Mouse (Mus musculus) lung, embryonic 16.5 days (tissue): ENCODE measurements around the gene Hdac4. TPM values are rescaled to one million over a fixed set of nuclear protein-coding genes. Genes with fewer than 3 reads are reported as not detected.

Experiments
- ATAC-seq: fragments of 200-750 bp; cut with Nextera tagmentation; 2 replicates; pipeline ENCODE4 v1.8.0; 2017; ENCODE audit warnings: low read depth, mild to moderate bottlenecking, moderate library complexity
- H3K27ac ChIP-seq: fragments of 300-500 bp; sonication (generic); 2 replicates; pipeline ENCODE4 v1.5.1; 2014; ENCODE audit warnings: mild to moderate bottlenecking, control low read depth, low read length
- H3K27me3 ChIP-seq: fragments of 300-500 bp; sonication (generic); 2 replicates; pipeline ENCODE4 v1.6.1; 2014; ENCODE audit warnings: low read depth, low read length, mixed read lengths; ENCODE audit not compliant: control insufficient read depth, insufficient read depth
- H3K36me3 ChIP-seq: fragments of 300-500 bp; sonication (generic); 2 replicates; pipeline ENCODE4 v1.6.1; 2014; ENCODE audit warnings: low read length; ENCODE audit not compliant: control insufficient read depth, insufficient read depth
- H3K4me1 ChIP-seq: fragments of 300-500 bp; sonication (generic); replicated peaks from 2 replicates; pipeline ENCODE4 v1.6.1; 2014; ENCODE audit warnings: low read length, mixed read lengths; ENCODE audit not compliant: control insufficient read depth, insufficient read depth
- H3K4me2 ChIP-seq: fragments of 300-500 bp; sonication (generic); 2 replicates; pipeline ENCODE4 v1.6.1; 2014; ENCODE audit warnings: low read depth, low read length, control low read depth
- H3K4me3 ChIP-seq: fragments of 300-500 bp; sonication (generic); 2 replicates; pipeline ENCODE4 v1.5.1; 2014; ENCODE audit warnings: mild to moderate bottlenecking, low read length, control low read depth
- H3K9ac ChIP-seq: fragments of 300-500 bp; sonication (generic); 2 replicates; pipeline ENCODE4 v1.6.1; 2014; ENCODE audit warnings: low read length, control low read depth
- H3K9me3 ChIP-seq: fragments of 300-500 bp; sonication (generic); 2 replicates; pipeline ENCODE4 v1.6.1; 2016; ENCODE audit warnings: low read length; ENCODE audit not compliant: control insufficient read depth
- WGBS: fragments of 180-500 bp; shearing (Covaris S2); extraction: QIAGEN DNeasy Blood & Tissue Kit; methylation state at CpG from one replicate; pipeline ENCODE4 v1.1.7; 2014; 5-methylcytosine and 5-hydroxymethylcytosine counted together
- polyA plus RNA-seq: library from polyadenylated mRNA; unstranded; fragments of >200 nt; fragmentation: Nextera tagmentation; extraction: Ambion mirVana; gene quantifications from 2 replicates; pipeline ENCODE4 v1.2.1, GENCODE M21; 2015

The Hdac4 gene
- polyA plus RNA-seq, 1 experiment from 2014 or later, result 15.6 TPM

DNA sequence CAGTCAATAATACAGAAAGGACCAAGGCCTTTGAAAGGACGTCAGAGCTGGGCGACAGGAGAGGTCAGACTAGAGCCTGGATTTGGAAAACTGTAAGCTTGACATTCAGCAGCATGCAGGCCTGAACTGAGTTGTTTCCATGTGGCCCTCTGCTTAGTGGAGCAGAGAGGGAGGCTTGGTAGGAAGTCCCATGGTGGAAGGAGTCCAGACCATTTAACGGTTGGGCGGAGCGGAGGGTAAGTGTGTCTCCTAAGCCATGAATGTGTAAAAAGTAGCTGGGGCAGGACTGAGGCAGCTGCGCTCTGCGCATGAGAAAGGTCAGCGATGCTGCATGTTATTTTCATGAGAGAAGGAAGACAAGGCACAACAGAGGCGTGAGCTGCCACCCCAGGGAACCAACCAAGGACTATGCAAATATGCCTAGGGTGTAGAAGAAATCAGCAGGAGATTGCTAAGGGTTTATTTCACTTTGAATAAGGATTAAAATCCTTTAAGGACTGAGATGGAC lies 201.8 kb downstream of the Hdac4 start:
- Histone ChIP-seq H3K27ac (no peak overlapping the region), H3K27me3 (no peaks in the 10 kb centered on the region), H3K4me3 (no peak overlapping the region), H3K4me1 (no peaks in the 10 kb centered on the region), H3K9ac (no peak overlapping the region), H3K4me2 (no peak overlapping the region), H3K36me3 (peaks cover 8% of the 10 kb centered on the region), H3K9me3 (no peaks in the 10 kb centered on the region)
- ATAC-seq, result no peak
- 81% methylated on average over 9 of the region's 9 CpGs for WGBS

DNA sequence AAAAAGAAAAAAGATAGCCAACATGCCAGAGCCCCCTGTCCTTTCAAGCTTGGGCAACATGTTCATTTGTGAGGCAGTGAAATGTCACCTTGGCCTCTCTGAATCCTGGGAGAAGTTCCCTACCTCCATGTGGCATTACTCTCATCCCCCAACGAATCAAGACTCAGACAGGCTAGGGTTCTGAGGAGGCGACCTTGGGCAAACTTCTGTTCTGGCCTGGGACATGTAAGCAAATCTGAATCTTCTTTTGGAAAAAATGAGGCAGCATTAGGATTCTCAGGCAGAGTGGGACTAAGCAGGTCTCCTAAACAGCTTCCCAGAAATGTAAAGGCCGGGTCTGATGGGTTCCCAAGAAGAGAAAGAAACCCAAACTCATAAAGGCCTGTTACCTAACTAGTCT lies 202.8 kb downstream of the Hdac4 start:
- no peak overlapping the region for H3K4me2 ChIP-seq
- WGBS, result 72% methylated on average over 3 of the region's 3 CpGs
- H3K36me3 ChIP-seq, result peaks cover 8% of the 10 kb centered on the region
- ATAC-seq, result no peak
- H3K9ac ChIP-seq, result no peak overlapping the region
- no peaks in the 10 kb centered on the region for H3K27me3 ChIP-seq
- no peak overlapping the region for H3K4me3 ChIP-seq
- H3K27ac ChIP-seq, result no peak overlapping the region
- no peaks in the 10 kb centered on the region for H3K9me3 ChIP-seq
- no peaks in the 10 kb centered on the region for H3K4me1 ChIP-seq

DNA sequence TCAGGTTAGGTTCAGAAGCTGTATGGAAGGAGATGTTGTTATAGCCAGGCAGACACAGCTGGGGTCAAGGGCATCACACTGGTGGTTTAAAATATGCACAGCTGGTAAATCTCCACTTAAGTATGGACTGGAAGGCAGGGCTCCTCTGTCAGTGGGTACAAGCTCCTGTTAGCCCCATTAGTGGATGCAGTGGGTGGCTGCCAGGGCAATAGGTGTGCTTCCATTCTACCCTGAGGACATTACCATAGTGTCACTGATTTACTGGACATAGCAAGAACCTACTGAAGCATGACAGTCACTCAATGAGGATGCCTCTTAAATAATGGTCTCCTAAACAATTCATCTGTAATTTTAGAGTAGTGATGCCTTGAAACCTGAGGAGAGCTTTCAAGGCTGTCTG lies 203.9 kb downstream of the Hdac4 start:
- H3K4me1 ChIP-seq, result no peaks in the 10 kb centered on the region
- no peak overlapping the region for H3K4me2 ChIP-seq
- H3K4me3 ChIP-seq, result no peak overlapping the region
- no peaks in the 10 kb centered on the region for H3K27me3 ChIP-seq
- peaks cover 11% of the 10 kb centered on the region for H3K36me3 ChIP-seq
- no peak for ATAC-seq
- H3K9me3 ChIP-seq, result no peaks in the 10 kb centered on the region
- no peak overlapping the region for H3K27ac ChIP-seq
- H3K9ac ChIP-seq, result no peak overlapping the region

DNA sequence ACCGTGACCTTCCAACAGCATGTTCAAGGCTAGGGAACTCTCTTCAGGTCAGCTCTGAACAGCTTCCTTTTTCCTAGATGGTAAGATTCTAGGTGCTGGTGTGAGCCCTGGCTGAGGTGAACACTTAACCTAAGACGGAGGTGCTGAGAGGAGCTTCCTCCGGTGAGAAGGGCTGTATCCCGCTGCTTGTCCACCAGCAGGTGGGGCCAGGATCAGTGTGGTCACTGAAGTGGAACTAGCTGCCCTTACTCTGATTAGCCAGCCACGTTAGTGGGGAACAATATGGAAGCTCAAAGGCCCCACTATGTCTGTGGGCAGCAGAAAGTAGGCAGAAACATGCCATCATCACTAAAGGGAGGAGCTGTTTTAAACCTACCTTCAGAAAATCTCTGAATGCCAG lies 204.6 kb downstream of the Hdac4 start:
- no peak overlapping the region for H3K4me3 ChIP-seq
- H3K27me3 ChIP-seq, result no peaks in the 10 kb centered on the region
- peaks cover 13% of the 10 kb centered on the region for H3K36me3 ChIP-seq
- WGBS, result 83% methylated on average over 5 of the region's 5 CpGs
- H3K9ac ChIP-seq, result no peak overlapping the region
- no peak overlapping the region for H3K27ac ChIP-seq
- no peak overlapping the region for H3K4me2 ChIP-seq
- H3K4me1 ChIP-seq, result no peaks in the 10 kb centered on the region
- H3K9me3 ChIP-seq, result no peaks in the 10 kb centered on the region
- no peak for ATAC-seq

DNA sequence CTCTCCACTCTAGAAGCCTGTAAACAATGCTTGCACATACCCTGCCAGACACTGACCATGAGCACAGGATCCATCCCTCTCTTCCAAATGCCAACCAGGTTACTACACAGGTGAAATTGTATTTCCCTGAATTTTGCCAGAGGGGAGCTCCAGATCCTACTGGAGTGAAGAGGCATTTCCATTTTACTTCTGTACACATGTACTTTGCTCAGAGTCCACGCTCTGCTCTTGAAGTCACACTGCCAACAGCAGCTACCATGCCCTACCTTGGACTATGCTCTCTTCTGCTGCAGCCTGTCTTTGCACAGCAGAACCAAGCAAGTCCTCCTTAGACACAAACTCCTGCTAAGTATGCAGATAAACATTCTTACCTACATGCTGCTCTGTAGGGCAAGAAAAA lies 206.6 kb downstream of the Hdac4 start:
- WGBS, result 97% methylated on average over 1 of the region's 1 CpGs
- H3K9me3 ChIP-seq, result no peaks in the 10 kb centered on the region
- ATAC-seq, result no peak
- no peak overlapping the region for H3K27ac ChIP-seq
- no peak overlapping the region for H3K9ac ChIP-seq
- peaks cover 11% of the 10 kb centered on the region; the same call in 1 of the 2 replicates for H3K36me3 ChIP-seq
- no peaks in the 10 kb centered on the region for H3K4me1 ChIP-seq
- no peak overlapping the region for H3K4me2 ChIP-seq
- no peak overlapping the region for H3K4me3 ChIP-seq
- no peaks in the 10 kb centered on the region for H3K27me3 ChIP-seq

DNA sequence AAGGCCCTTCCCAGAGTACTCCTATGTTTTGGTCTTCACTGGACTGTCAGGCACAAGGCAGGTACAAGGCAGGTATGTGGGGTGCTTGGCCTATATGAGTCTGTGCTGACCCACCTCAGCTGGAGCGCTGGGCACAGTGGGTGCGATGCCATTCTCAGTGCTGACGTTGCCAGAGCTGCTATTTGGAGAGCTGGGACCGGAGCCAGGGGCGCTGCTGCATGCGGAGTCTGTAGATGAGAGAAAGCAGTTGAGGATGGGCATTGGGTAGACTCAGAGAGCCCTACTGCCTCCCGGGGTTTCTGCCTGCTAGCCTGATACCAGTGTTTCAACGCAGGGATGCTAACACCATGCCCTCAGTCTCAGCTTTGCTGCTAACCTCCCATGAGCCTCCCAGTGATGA lies 208.1 kb downstream of the Hdac4 start:
- WGBS, result 93% methylated on average over 8 of the region's 8 CpGs
- Histone ChIP-seq H3K36me3 (peaks cover 11% of the 10 kb centered on the region; the same call in 1 of the 2 replicates), H3K4me2 (no peak overlapping the region), H3K27ac (no peak overlapping the region), H3K9me3 (no peaks in the 10 kb centered on the region), H3K4me1 (no peaks in the 10 kb centered on the region), H3K27me3 (no peaks in the 10 kb centered on the region), H3K4me3 (no peak overlapping the region), H3K9ac (no peak overlapping the region)
- no peak for ATAC-seq

DNA sequence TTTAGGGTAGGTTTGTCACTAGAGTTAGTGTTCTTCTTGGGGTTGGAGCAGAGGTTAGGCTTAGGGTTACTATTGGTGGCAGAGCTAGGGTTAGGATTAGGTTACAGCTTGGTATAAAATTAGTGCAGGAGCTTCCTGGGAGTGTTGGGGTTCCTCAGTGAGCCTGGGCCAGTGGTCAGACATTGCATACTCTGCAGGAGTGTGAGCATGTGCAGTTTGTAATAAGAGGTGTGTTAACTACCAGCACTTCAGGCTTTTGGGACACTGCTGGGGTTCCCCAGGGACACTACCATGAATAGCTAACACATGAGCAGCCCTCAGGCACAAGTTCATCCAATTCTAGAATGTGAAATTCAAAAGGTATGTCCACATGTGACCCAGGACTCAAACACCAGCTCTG lies 209.7 kb downstream of the Hdac4 start:
- H3K4me1 ChIP-seq, result no peaks in the 10 kb centered on the region
- no peak overlapping the region for H3K4me2 ChIP-seq
- no peak for ATAC-seq
- no peak overlapping the region for H3K27ac ChIP-seq
- H3K9me3 ChIP-seq, result no peaks in the 10 kb centered on the region
- H3K9ac ChIP-seq, result no peak overlapping the region
- H3K36me3 ChIP-seq, result peaks cover 9% of the 10 kb centered on the region
- H3K27me3 ChIP-seq, result no peaks in the 10 kb centered on the region
- H3K4me3 ChIP-seq, result no peak overlapping the region

DNA sequence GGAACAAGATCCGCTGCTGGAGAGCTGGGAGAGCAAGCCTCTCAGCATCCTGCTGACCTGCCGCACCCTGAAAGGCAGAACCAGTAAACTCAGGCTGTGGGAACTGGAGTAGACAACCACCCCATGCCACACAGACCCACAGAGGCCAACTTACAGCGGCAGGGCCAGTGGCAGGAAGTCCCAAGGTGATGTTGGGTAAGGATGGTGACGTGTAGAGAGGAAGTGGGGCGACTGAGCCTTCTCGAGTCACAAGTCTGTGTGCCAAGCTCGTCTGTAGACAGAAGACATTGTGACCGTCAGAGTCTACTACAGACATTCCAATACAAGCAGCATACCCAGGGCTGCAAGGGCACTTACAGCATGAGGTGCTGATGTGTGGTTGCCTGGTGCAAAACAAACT lies 211.0 kb downstream of the Hdac4 start:
- no peaks in the 10 kb centered on the region for H3K27me3 ChIP-seq
- no peaks in the 10 kb centered on the region for H3K4me1 ChIP-seq
- no peak overlapping the region for H3K9ac ChIP-seq
- WGBS, result 79% methylated on average over 8 of the region's 8 CpGs
- peaks cover 8% of the 10 kb centered on the region for H3K36me3 ChIP-seq
- H3K9me3 ChIP-seq, result no peaks in the 10 kb centered on the region
- H3K27ac ChIP-seq, result no peak overlapping the region
- H3K4me3 ChIP-seq, result no peak overlapping the region
- no peak for ATAC-seq
- no peak overlapping the region for H3K4me2 ChIP-seq

DNA sequence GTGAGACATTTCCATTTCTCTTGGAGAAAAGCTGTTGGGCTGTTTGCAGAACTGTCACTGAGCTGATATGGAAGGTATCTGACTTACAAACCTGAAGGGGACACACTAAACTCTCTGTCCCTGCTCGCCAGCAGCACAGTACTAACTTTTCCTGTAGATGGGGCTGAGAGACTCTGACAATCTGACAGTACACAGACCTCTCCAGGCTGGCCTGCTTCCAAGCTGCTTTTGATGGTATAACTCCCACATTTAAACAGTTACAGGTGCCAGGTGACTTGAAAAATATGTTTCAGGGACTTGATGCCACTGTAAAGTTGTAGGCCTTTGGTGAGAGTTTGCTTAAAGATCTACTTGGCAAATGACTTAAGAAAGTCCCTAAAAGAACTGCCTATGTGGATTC lies 214.1 kb downstream of the Hdac4 start:
- no peak for ATAC-seq
- Histone ChIP-seq H3K4me2 (no peak overlapping the region), H3K9ac (no peak overlapping the region), H3K27ac (no peak overlapping the region), H3K9me3 (no peaks in the 10 kb centered on the region), H3K36me3 (peaks cover 5% of the 10 kb centered on the region), H3K27me3 (no peaks in the 10 kb centered on the region), H3K4me1 (no peaks in the 10 kb centered on the region), H3K4me3 (no peak overlapping the region)
- 56% methylated on average over 1 of the region's 1 CpGs for WGBS

DNA sequence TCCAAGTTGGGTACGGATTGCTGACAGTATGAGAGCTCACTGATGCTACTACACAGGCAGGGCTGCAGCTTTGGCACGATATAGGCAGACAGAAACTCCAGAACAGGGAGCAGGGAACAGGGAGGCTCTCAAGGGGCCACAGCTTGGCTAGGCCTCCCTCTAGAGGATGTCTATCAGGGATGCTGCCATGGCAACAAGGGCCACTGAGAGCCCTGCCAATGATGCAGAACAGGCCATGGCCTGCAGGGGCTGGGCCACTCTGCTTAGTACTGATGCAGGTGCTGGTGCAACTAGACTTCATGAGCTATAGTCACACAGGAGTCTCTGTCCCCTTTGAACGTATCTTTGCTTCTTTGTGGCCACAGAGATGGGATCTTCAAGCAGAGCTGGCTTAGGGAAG lies 217.1 kb downstream of the Hdac4 start:
- WGBS, result 73% methylated on average over 3 of the region's 3 CpGs
- Histone ChIP-seq H3K9ac (no peak overlapping the region), H3K27me3 (no peaks in the 10 kb centered on the region), H3K4me1 (no peaks in the 10 kb centered on the region), H3K4me3 (no peak overlapping the region), H3K36me3 (peaks cover 9% of the 10 kb centered on the region), H3K9me3 (no peaks in the 10 kb centered on the region), H3K4me2 (no peak overlapping the region), H3K27ac (no peak overlapping the region)
- no peak for ATAC-seq
